8 mouse cellular contexts compared by ENCODE assay signal in genomic region chr4:133094936-133095733, GRCm38 (mm10). TPM values are rescaled to one million over a fixed set of nuclear protein-coding genes. Genes with fewer than 3 reads are reported as not detected.
A peak's percentile ranks its signal among the peaks of the same experiment; 100 is the strongest.
DNase-seq lines count a peak whose midpoint lies in the region; ATAC-seq and TF ChIP-seq lines count a peak whose summit lies in the region.

No protein-coding gene starts in this region.

- no peak for TF ChIP-seq EP300 in stomach, postnatal 0 days (optimal IDR thresholded peaks at IDR 0.05)

- no peaks in the 10 kb centered on the region for H3K27me3 ChIP-seq in hindbrain, postnatal 0 days (ENCODE audit: insufficient read depth, low read length)
- H3K27me3 ChIP-seq in limb, embryonic 15.5 days: no peaks in the 10 kb centered on the region
- H3K27me3 ChIP-seq in midbrain, embryonic 14.5 days (ENCODE audit: control insufficient read depth, insufficient read depth, low read length): no peaks in the 10 kb centered on the region
- no peaks in the 10 kb centered on the region for H3K27me3 ChIP-seq in stomach, postnatal 0 days (ENCODE audit: control insufficient read depth, insufficient read depth, low read length)

- H3K4me1 ChIP-seq in hindbrain, postnatal 0 days (ENCODE audit: insufficient read depth, low read length): peaks cover 39% of the 10 kb centered on the region
- H3K4me1 ChIP-seq in limb, embryonic 15.5 days: peaks cover 55% of the 10 kb centered on the region
- H3K4me1 ChIP-seq in midbrain, embryonic 14.5 days (ENCODE audit: control insufficient read depth, insufficient read depth, low read length): peaks cover 46% of the 10 kb centered on the region
- peaks cover 23% of the 10 kb centered on the region for H3K4me1 ChIP-seq in stomach, postnatal 0 days (replicated peaks; ENCODE audit: control insufficient read depth, insufficient read depth)

- no peaks in the 10 kb centered on the region for H3K36me3 ChIP-seq in hindbrain, postnatal 0 days (ENCODE audit: insufficient read depth, low read length)
- no peaks in the 10 kb centered on the region for H3K36me3 ChIP-seq in limb, embryonic 15.5 days
- H3K36me3 ChIP-seq in midbrain, embryonic 14.5 days (ENCODE audit: control insufficient read depth, insufficient read depth, low read length): no peaks in the 10 kb centered on the region
- H3K36me3 ChIP-seq in stomach, postnatal 0 days (ENCODE audit: control insufficient read depth, insufficient read depth, low read length): no peaks in the 10 kb centered on the region

- ATAC-seq in hindbrain, postnatal 0 days: peak; percentile 79
- no peak for ATAC-seq in limb, embryonic 15.5 days (ENCODE audit: insufficient number of reproducible peaks, low FRiP score, low TSS enrichment, low read depth)
- ATAC-seq in midbrain, embryonic 14.5 days (ENCODE audit: low FRiP score, low TSS enrichment): peak; percentile 83
- peak; percentile 77 for ATAC-seq in stomach, postnatal 0 days (ENCODE audit: low FRiP score, low TSS enrichment)

- TF ChIP-seq CTCF in hindbrain, postnatal 0 days (IDR thresholded peaks at IDR 0.05; ENCODE audit: low read depth): no peak
- no peak for TF ChIP-seq CTCF in stomach, postnatal 0 days (IDR thresholded peaks at IDR 0.05; ENCODE audit: low read depth)

- H3K4me2 ChIP-seq in hindbrain, postnatal 0 days (ENCODE audit: low read depth, low read length): peak overlapping the region; percentile 39
- peak overlapping the region; percentile 37 for H3K4me2 ChIP-seq in limb, embryonic 15.5 days
- H3K4me2 ChIP-seq in midbrain, embryonic 14.5 days (ENCODE audit: low read length): peak overlapping the region; percentile 37
- peak overlapping the region; percentile 36 for H3K4me2 ChIP-seq in stomach, postnatal 0 days (replicated peaks; ENCODE audit: low read depth)

- H3K9ac ChIP-seq in hindbrain, postnatal 0 days (replicated peaks; ENCODE audit: low read length): peak overlapping the region; percentile 30; the same call in 1 of the 2 replicates
- no peak overlapping the region for H3K9ac ChIP-seq in limb, embryonic 15.5 days
- H3K9ac ChIP-seq in midbrain, embryonic 14.5 days (replicated peaks; ENCODE audit: low read length): no peak overlapping the region; the same call in 1 of the 2 replicates
- peak overlapping the region; percentile 43 for H3K9ac ChIP-seq in stomach, postnatal 0 days (ENCODE audit: low read length)

- H3K4me3 ChIP-seq in hindbrain, postnatal 0 days (ENCODE audit: low read length): no peak overlapping the region
- peak overlapping the region; percentile 20 for H3K4me3 ChIP-seq in limb, embryonic 15.5 days
- H3K4me3 ChIP-seq in midbrain, embryonic 14.5 days (replicated peaks; ENCODE audit: low read depth, low read length): no peak overlapping the region
- H3K4me3 ChIP-seq in stomach, postnatal 0 days (ENCODE audit: low read depth, low read length): peak overlapping the region; percentile 12; the same call in 1 of the 2 replicates

- H3K27ac ChIP-seq in hindbrain, postnatal 0 days: peak overlapping the region; percentile 90
- peak overlapping the region; percentile 87 for H3K27ac ChIP-seq in limb, embryonic 15.5 days
- H3K27ac ChIP-seq in midbrain, embryonic 14.5 days (replicated peaks; ENCODE audit: low read depth, low read length): peak overlapping the region; percentile 86
- H3K27ac ChIP-seq in stomach, postnatal 0 days (replicated peaks): peak overlapping the region; percentile 93

- no peaks in the 10 kb centered on the region for H3K9me3 ChIP-seq in hindbrain, postnatal 0 days (ENCODE audit: low read length)
- H3K9me3 ChIP-seq in limb, embryonic 15.5 days: no peaks in the 10 kb centered on the region
- no peaks in the 10 kb centered on the region for H3K9me3 ChIP-seq in midbrain, embryonic 14.5 days (ENCODE audit: control insufficient read depth, low read length)
- H3K9me3 ChIP-seq in stomach, postnatal 0 days (ENCODE audit: control insufficient read depth, low read length): no peaks in the 10 kb centered on the region

- 17% methylated on average over 16 of the region's 16 CpGs for WGBS in hindbrain, postnatal 0 days
- 43% methylated on average over 16 of the region's 16 CpGs for WGBS in limb, embryonic 15.5 days
- 24% methylated on average over 16 of the region's 16 CpGs for WGBS in midbrain, embryonic 14.5 days
- 41% methylated on average over 16 of the region's 16 CpGs for WGBS in stomach, postnatal 0 days

- peak; percentile 72 to 80 for DNase-seq in right cerebral cortex, postnatal 10 days (ENCODE audit: low spot score in 2 of 2)
- DNase-seq in right cerebral cortex, postnatal 4 days: no peak
- peak; percentile 84 to 85 for DNase-seq in cerebellum, postnatal 14 days
- peak; percentile 73 for DNase-seq in gastrocnemius, postnatal 10 days
- peak; percentile 83 for DNase-seq in hindbrain, postnatal 0 days (ENCODE audit: low spot score)
- DNase-seq in midbrain, embryonic 14.5 days: peak; percentile 77
- DNase-seq in stomach, postnatal 0 days (ENCODE audit: low spot score): peak; percentile 84

RNA-seq across cellular contexts. Expression of gene Wasf2, which starts 35.2 kb away (rescaled TPM):
- 10 to 100 TPM; 73.1 to 88.7 TPM for total RNA-seq in gastrocnemius, postnatal 10 days (2021)
- 14.1 and 14.7 TPM in 2 replicates for total RNA-seq in hindbrain, postnatal 0 days (2014; rRNA removed)
- polyA plus RNA-seq in hindbrain, postnatal 0 days (2015; fragmentation: Nextera tagmentation; extraction: Ambion mirVana): 27.5 and 32.3 TPM in 2 replicates
- 117 and 129 TPM in 2 replicates for polyA plus RNA-seq in limb, embryonic 15.5 days (2015; fragmentation: Nextera tagmentation; extraction: Ambion mirVana)
- 19.6 and 23.1 TPM in 2 replicates for polyA plus RNA-seq in midbrain, embryonic 14.5 days (2014; fragmentation: Nextera tagmentation; extraction: Ambion mirVana)
- 71.4 and 84.2 TPM in 2 replicates for polyA plus RNA-seq in stomach, postnatal 0 days (2015; fragmentation: Nextera tagmentation; extraction: Ambion mirVana)

Comparison
In these comparisons a context has a peak if more than half of its experiments do, and no peak if none do; other contexts are left out.
1. H3K4me3 ChIP-seq: peak in limb, embryonic 15.5 days (single experiment) and stomach, postnatal 0 days (single experiment); none in hindbrain, postnatal 0 days (single experiment) and midbrain, embryonic 14.5 days (single experiment).
2. H3K9ac ChIP-seq: peak in hindbrain, postnatal 0 days (single experiment) and stomach, postnatal 0 days (single experiment); none in limb, embryonic 15.5 days (single experiment) and midbrain, embryonic 14.5 days (single experiment).
3. Peak in every context shown above with its lines, with median percentiles within 50 percentile points of each other: H3K27ac ChIP-seq and H3K4me2 ChIP-seq.